Mouse (Mus musculus) frontal cortex, postnatal 36 days (tissue): ENCODE measurements around the gene Psmd11.
"Not testable (repeated sequence)": the region's sequence is repeated elsewhere in the genome, so short reads cannot be mapped to it uniquely, and the experiment has no call there.

Source experiments
- DNase-seq, 2 experiments: peaks; one replicate each; pipeline ENCODE4 v3.0.0; 2022; ENCODE audit warnings: low spot score in 2 of 2

The Psmd11 gene

DNA sequence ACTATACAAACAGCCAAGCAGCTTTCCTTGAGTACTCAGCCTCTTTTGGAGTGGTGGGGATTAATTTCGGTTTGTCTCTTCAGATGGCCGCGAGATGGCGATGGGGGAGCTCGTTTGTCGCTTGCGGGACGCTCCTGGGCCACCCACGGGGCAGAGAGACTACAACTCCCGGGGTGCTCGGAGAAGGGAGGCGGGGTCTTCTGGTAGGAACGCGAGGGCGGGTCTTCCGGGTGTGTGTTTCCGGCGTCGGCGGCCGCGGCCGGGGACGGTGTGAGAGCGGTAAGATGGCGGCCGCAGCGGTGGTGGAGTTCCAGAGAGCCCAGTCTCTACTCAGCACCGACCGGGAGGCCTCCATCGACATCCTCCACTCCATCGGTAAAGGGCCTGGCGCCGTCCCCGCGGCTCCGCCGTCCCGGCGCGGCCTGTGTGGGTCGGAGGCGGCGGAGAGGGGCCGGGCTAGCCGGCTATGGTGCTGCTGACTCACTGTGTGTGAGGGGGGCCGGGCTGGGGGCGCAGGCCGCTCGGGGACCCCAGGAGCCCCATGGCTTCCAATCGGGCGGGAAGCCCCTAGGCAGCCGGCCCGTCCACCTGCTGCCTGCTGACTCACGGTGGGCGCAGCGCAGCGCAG is at the start of gene Psmd11:
Gene Psmd11 (plus strand): TSS at position 235 of the 628 bp plus-strand sequence.
- DNase-seq: peak; percentile 93 to 96

DNA sequence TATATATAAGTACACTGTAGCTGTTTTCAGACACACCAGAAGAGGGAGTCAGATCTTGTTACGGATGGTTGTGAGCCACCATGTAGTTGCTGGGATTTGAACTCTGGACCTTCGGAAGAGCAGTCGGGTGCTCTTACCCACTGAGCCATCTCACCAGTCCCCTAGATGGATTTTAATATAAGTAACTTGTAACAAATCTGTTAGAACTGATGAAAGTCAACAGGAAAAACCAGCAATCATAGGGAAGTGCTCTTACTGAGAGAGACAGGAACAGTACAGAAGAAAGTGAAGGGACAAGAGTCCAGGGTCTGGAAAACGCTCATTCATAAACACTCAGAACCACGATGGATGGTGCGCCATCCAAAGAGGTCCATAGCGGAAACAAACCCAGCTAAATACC is 49.2 kb upstream of the Psmd11 start:
- DNase-seq: not testable (repeated sequence)

DNA sequence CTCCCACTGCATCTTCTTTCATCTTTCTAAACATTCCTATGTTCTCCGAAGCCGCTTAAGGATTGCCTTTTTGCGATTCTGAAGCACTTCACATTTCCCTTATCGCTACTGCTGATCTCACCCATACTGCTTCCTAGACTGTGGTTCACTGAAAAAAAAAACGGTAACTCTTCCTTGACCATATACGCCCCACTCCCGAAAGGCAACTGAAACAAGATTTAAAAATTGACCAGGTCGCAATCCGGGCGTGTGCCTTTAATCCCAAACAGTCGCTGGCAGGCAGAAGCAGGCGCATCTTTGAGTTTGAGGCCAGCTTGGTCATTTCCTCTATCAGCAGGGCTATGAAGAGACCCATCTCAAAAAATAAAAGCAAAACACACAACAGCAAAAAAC is 45.8 kb upstream of the Psmd11 start:
- peak in 1 of 2 experiments; percentile 26 for DNase-seq

DNA sequence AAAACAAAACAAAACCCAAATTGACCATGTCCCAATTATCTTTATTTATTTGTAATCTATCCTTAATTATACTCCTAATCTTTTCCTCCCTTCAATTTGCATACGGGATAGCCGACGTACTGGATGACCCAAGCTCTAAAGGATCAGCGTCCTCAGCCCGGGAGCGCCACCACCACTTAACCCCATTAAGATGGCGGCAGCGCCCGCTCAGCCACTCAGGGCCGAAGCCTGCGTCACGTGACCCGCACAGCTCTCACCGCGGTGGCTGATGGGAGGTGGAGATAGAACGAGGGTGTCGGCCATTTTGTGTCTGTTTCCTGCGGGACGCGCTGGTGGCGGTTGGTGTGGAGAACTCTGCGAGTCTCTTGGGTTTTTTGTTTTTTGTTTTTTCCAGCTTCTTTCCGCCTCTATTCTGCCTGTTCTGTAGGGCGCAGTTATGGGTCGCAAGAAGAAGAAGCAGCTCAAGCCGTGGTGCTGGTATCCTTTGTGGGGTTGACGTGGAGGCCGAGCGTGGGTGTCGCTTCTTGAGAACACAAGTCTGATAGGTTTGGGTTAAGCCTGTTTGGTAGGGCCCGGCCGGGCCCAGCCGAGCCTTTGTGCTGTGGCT is 45.3 kb upstream of the Psmd11 start, which contains the start of gene Zfp207:
Gene Zfp207 (plus strand): TSS at position 261 of the 607 bp plus-strand sequence.
- DNase-seq: peak; percentile 98 to 99

DNA sequence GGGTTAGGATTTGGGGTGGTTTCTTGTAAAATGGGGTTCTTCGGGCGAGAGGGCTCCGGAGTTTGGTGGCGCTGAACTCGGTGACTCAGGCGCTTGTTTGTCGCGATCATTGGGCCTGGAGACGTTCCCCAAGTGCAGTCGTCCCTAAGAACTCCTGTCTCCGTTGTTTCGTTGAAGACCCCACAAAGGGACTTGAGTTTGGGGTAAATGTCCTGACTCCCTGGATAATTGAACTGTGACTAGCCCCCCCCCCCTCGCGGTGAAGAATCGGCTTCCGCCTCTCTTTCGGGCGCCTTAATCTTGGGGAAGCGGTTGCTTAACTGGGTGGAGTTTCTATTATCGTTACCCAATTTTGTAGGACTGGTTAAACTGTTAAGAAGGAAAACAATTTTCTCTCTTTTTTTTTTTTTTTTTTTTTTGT is 44.8 kb upstream of the Psmd11 start:
- no peak for DNase-seq

DNA sequence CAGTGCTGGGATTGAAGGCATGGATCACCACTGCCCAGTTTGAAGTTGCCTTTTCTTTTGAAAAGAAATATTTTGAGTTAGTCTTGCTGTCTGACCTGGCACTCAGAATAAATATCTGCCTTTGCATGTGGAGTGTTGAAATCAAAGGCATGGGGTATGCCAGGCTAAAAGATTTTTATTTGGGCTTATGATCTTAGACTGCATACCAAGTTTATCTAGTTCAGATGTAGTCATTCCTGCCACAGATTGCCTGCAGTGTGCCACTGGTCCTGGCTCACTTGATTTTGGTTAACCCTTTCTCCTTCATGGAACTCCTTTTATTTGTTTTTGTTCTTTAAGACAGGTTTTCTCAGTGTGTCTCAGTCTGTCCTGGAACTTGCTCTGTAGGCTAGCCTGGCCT is 44.0 kb upstream of the Psmd11 start:
- no peak for DNase-seq

DNA sequence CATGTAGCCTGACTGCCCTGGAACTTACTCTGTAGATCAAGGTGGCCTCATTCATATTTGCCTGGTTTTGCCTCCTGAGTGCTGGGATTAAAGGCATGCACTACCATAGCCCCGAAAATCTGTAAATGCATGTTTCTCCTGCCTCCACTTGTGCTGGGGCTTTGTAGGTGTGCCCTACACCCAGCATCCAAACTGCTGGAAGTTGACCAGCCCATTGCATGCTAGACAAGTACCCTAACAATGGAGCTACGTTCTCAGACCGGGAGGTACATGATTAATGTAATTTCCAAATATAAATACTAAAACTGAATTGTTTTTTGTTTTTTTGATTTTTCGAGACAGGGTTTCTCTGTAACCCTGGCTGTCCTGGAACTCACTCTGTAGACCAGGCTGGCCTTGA is 43.4 kb upstream of the Psmd11 start:
- no peak for DNase-seq

DNA sequence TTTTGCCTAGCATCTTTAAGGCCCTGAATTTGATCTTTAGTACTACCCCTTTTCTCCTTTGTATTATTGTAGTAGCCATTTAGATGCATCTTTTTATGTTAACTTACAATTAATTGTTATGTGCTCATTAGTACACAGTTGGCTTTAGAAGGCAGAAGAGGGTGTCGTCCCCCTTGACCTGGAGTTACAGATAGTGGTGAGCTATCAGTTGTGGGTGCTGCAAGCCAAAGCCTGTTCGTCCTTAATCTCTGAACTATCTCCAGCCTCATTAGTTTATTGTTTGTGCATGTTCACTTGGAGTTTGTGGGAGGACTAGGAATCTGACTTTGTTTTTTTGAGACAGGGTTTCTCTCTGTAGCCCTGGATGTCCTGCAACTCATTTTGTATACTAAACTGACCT is 41.6 kb upstream of the Psmd11 start:
- no peak for DNase-seq

DNA sequence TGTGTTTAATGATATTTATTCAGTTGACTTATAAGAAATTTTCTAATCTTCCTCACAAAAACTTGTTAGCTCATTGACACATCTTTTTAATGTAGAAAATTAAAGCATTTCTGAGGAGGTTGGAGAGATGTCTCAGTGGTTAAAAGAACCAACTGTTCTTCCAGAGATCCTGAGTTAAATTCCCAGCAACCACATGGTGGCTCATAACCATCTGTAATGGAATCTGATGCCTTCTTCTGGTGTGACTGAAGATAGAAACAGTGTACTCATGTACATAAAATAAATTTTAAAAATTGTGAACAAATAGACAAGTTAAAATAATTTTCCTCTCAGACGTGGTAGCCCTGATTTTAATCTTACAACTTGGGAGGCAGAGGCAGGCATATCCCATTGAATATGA is 38.5 kb upstream of the Psmd11 start:
- no peak for DNase-seq

DNA sequence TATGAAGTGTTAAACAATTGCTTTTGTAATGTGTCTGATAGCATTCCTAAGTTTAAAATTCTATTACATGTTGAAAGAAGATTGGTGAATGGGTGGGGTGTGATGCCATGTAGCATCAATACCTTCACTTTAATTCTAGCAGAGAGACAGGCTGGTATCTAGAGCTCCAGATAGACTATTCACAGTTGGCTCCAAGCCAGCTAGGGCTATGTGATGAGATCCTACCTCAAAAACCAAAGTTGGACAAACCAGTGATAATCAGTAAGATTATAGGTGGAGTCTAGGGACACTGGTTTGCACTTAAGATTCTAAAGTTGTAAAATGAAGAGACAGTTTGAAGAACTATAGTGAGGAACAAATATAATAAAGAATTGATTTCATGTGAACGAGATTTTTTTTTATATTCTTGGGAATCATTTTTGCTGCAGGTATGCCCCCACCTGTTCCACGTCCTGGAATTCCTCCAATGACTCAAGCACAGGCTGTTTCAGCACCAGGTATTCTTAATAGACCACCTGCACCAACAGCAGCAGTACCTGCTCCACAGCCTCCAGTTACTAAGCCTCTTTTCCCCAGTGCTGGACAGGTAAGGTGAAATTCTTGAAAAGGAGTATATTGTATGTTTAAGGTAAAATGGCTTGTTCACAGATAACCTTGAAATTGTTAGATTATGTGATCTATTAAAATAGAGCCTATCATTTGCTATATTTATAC is 36.9 kb upstream of the Psmd11 start:
- DNase-seq: no peak

DNA sequence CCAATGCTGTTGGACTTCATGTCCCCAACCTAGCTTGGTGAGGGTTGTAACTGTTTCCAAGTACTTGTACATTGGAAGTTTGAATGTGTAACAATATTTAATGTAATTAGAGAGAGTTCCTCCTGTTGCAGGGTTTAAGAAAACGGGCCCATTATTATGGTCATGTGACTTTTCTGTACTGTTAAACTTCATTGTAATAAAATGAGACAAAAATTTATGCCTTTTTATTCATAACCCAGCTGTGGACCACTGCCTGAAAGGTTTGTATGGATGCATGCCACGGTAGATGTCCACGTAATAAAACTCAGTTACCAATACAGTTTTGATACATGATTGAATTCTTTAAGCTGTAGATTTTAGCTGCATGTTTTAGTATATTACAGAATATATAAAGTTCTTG is 32.5 kb upstream of the Psmd11 start:
- no peak for DNase-seq

DNA sequence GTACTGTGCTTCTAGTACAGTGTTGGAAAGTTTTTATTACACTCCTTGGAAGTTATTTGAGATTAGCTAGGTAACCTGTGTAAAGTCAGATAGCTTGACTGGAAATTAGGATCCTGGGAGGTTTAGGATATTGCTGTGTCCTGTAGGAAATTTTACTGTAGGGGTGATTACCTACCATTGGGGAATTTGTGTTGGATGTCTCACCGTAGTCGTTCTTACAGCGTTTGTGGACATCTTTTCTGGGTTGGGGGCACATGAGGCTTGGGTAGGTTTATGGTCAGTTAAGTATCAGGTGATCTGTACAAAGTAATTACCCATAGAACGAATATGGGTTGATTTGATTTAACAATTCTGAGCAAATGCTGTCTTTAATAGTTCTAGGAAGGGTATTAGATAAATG is 31.8 kb upstream of the Psmd11 start:
- no peak for DNase-seq

DNA sequence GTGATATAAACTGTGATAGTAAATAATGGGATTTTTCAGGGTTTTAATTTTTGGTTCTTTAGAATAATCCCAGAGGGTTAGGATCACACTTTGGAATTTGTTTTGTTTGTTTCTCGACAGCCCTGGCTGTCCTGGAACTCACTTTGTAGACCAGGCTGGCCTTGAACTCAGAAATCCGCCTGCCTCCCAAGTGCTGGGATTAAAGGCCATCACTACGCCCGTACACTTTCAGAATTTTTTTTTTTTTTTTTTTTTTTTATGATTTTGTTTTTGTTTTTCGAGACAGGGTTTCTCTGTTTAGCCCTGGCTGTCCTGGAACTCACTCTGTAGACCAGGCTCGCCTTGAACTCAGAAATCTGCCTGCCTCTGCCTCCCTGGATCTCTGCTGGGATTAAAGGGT is 20.5 kb upstream of the Psmd11 start:
- DNase-seq: not testable (repeated sequence)

DNA sequence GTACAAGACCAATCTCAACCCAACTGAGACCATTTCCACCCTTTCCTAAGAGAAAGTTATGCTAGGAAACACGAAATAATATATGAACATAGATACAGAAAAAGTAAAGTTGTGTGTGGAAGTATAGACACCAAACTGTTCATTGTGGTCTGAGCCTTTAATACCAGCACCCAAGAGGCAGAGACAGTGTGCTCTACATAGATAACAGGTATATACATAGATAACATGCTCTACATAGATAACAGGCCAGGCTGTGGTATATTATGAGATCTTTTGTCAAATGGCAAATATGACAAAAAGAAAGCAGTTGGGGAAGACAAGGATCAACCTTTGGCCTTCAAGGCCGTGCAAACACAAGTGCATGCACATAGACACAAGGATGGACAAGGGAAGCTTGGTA is 18.0 kb upstream of the Psmd11 start:
- DNase-seq: no peak

DNA sequence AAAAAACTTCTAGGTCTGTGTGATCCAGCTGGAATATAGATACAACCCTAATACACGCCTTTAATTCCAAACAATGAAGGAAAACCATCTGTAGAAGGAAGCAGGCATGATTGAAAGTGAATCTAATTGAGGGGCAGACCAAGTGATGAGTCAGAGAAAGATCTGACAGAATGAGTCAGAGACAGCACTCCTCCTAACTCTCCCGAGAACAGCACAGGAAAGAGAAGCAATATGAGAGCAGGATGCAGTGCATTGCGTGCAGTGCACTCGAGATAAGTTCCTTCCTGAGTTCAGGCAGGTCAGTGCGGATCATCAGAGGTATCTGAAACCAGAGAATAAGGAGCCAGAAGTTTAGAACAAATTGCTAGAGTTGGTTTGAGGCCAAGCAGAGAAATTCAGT is 11.3 kb upstream of the Psmd11 start:
- DNase-seq: no peak

DNA sequence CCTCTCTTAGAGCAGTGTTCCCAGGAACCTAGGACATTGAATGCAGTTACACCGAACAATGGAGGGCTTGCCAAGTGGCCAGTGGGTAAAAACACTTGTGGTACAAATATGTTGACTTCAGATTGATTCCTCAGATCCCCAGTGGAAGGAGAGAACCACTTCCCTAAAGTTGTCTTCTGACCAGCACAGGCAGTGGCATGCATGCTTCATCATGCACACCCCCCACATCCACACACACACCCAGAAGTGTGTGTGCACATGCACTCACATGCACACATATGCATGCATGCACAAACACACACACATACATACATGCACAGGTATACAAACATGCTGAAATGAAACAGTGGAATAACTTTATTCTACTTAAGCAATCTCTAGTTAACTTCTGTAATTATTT is 8.7 kb upstream of the Psmd11 start:
- DNase-seq: no peak

DNA sequence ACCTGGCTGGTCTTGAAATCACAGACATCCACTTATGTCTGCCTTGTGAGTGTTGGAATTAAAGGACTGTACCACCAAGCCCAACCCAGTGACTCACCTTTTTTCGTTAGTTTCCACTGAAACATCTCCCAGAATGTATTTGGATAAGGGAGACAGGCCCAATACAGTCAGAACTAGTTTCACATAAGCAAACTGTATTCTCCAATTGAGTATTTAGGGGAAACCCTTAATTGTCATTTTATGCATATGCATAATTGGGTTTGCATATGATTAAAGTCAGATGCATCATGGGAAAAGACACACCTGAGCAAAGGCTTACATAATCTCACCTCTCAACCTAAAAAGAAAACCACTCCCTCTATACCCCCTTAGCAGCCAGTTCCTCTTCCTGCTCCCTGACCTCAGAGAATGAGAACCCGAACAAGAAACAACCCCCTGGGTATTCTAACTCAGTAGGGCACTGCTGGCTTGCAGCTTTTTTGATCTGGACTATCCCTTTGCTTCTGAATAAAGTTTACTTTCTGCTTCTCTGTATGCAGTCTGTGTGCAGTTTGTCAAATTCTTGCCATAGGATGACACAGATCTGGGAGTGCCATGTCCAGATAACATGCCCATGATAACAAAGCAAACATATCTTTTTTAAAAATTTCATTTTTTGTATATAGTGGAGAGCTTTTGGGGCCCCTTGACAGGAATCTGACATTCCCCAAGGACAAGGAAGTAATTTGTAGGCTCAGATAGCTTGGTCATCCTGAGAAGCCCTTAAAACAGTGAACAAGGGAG is 8.0 kb upstream of the Psmd11 start:
- no peak for DNase-seq

DNA sequence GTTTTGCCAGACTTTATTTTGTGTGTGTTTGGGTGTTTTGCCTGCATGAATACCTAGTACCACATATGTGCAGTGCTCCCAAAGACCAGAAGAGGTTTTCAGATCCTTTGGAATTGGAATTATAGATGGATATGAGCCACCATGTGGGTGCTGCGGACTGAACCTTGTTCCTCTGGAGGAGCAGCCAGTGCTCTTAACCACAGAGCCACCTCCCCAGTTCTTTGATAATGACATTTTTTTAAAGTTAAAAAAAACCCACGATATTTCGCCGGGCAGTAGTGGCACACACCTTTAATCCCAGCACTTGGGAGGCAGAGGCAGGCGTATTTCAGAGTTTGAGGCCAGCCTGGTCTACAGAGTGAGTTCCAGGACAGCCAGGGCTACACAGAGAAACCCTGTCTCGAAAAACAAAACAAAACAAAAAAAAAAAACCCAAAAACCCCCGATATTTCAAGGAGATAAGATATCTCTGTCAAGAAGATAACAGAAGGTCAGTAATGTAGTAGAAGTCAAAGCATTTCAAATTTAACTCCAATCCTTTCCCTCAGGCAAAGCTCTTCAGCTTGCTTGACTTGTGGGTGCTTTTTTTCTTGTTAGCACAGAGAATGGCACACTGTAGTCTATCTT is 6.9 kb upstream of the Psmd11 start:
- no peak for DNase-seq

DNA sequence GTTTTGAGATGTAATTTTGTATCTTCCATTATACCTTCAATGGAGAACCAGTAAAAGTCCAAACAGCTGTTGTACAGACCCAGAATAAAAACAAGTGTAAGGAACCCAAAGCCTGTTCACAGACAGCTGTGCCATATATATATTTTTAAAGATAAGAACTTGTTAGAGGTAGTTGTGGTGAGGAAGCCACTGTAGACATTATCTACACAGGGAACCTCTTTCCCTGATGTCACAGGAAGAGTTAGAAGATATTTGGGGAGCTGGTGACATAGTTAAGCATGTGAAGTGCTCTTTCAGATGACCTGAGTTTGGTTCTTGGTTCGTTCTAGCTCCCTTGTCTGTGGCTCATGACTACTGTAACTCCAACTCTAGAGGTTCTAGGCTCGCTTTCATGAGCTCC is 3.7 kb upstream of the Psmd11 start:
- no peak for DNase-seq

DNA sequence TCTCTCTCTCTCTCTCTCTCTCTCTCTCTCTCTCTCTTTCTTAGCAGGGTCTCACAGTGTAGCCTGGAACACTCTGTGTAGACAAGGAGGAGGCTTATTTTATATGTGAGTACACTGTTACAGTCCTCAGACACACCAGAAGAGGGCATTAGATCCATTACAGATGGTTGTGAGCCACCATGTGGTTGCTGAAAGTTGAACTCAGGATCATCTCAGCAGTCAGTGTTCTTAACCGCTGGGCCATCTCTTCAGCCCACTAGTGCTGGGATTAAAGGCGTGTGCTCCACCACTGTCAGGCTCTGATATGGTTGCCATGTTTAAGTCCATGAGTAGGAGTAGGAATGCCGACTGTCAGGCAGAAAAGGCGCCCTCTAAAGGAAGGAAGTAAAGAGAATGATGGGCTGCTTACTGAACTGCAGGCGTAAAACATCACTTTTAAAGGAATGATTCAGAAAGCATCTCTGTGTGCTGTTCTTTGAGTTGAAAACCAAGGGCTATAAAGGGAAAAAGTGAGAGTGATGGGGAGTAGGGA is 3.1 kb upstream of the Psmd11 start:
- DNase-seq: no peak

DNA sequence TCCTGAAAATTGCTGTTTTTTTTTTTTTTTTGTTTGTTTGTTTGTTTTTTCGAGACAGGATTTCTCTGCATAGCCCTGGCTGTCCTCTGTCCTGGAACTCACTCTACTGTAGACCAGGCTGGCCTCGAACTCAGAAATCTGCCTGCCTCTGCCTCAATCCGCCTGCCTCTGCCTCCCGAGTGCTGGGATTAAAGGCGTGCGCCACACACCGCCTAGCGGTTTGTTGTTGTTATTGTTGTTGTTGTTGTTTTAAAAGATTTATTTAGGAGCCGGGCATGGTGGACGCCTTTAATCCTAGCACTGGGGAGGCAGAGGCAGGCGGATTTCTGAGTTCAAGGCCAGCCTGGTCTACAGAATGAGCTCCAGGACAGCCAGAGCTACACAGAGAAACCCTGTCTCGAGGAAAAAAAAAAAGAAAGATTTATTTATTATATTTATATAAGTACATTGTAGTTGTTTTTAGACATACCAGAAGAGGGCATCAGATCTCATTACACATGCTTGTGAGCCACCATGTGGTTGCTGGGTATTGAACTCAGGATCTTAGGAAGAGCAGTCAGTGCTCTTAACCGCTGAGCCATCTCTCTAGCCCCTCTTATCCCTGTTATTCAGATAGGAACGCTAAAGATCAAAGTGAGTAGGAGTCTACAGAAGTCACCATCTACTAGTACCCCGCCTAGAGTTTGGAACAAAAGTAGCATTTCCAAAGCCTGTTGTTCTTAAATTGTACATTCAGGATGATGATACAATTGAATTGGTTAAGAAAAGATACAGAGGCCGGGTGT is 2.2 kb upstream of the Psmd11 start:
- not testable (repeated sequence) for DNase-seq
